Mouse (Mus musculus) E14TG2a.4 (cell line): ENCODE data around the gene Usp5.

Source experiments
- H3K27me3 ChIP-seq: 2 replicates; pipeline ENCODE4 v1.6.1; 2014; ENCODE audit warnings: low read length, control low read depth; ENCODE audit not compliant: insufficient read depth
- H3K36me3 ChIP-seq: 2 replicates; pipeline ENCODE4 v1.6.1; 2014; ENCODE audit warnings: low read length, control low read depth; ENCODE audit not compliant: insufficient read depth
- H3K4me1 ChIP-seq: replicated peaks from 2 replicates; pipeline ENCODE4 v1.6.1; 2014; ENCODE audit warnings: low read depth, low read length, control low read depth
- H3K4me3 ChIP-seq: replicated peaks from 2 replicates; pipeline ENCODE4 v1.5.1; 2014; ENCODE audit warnings: mild to moderate bottlenecking, low read length
- H3K9me3 ChIP-seq: 2 replicates; pipeline ENCODE4 v1.6.1; 2014; ENCODE audit warnings: low read length, control low read depth
- CTCF ChIP-seq: conservative IDR thresholded peaks from 2 replicates; pipeline ENCODE4 v1.5.1; 2014; ENCODE audit warnings: low read length
- NANOG ChIP-seq: IDR thresholded peaks from 2 replicates; pipeline ENCODE4 v1.6.1; 2014; ENCODE audit warnings: borderline replicate concordance, low read length, mixed read lengths
- POU5F1 ChIP-seq: IDR thresholded peaks from 2 replicates; pipeline ENCODE4 v1.6.1; 2014; ENCODE audit warnings: low read length, borderline replicate concordance

Usp5 gene

DNA sequence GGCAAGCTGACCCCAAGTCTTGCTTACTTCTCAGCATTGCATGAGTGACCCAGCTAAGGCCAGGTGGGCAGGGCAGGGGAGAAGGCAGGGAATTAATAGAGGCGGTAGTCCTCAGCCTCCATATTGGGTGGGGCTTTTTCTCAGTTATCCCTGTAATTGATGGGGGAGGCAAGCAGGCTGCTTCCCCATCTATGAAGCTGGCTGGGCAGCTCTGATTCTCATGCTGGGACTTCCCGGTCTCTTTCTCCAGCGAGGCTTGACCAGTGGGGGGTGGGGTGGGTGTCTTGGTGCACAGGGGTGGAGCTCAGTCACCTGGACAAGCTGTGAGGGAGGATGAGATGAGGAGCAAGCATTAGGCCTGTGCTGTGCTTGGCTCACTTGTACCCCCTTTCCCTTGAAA is 32.5 kb upstream of the Usp5 start:
- Histone ChIP-seq H3K36me3 (no peaks in the 10 kb centered on the region), H3K4me3 (0 out of 2 replicates have a peak overlapping the region, but pooled peaks have one; percentile 26), H3K27me3 (peaks cover 75% of the 10 kb centered on the region), H3K4me1 (peaks cover 74% of the 10 kb centered on the region), H3K9me3 (no peaks in the 10 kb centered on the region)
- TF ChIP-seq CTCF (no peak), NANOG (no peak), POU5F1 (no peak)

DNA sequence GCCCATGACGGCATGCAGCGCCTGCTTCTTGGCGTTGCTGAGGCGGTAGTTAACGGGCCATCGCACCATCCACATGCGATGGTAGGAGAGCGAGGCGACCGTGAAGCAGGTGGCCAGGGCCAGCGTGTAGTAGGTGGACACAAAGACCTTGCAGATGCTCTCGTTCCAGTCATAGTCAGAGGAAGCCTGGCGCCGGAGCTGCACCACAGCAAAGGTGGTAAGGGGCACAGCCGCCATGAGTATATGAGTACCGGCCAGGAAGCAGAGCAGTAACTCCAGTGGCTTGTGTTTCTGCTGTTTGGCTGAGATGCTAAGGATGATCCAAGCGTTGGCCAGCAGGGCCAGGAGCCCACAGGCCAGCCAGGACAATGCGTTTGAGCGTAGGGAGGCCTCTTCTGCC is 32.0 kb upstream of the Usp5 start:
- H3K4me3 ChIP-seq: peak overlapping the region; percentile 26; the same call in 1 of the 2 replicates
- TF ChIP-seq POU5F1 (no peak), NANOG (no peak), CTCF (no peak)
- peaks cover 79% of the 10 kb centered on the region for H3K4me1 ChIP-seq
- no peaks in the 10 kb centered on the region for H3K9me3 ChIP-seq
- H3K36me3 ChIP-seq: no peaks in the 10 kb centered on the region
- peaks cover 71% of the 10 kb centered on the region for H3K27me3 ChIP-seq

DNA sequence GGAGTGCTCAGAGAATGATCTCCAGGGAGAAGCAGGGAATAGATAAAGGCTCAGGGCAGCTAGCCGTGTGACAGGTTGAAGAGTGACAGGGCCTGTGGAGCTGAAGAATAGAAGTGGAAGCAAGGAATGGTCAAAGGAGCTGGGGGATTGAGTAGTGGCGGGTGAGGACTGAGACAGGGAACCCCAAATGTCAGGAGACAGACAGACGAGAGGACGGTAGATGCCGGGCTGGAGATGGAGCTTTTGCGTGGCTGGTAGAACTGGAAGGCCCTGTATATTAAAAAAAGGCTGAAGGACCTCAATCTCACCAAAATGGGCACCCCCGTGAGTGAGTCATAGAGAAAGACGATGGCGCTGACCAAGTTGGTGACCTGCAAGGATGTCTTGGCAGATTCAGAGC is 31.2 kb upstream of the Usp5 start:
- peaks cover 82% of the 10 kb centered on the region for H3K4me1 ChIP-seq
- TF ChIP-seq NANOG: no peak
- TF ChIP-seq POU5F1: no peak
- TF ChIP-seq CTCF: no peak
- H3K27me3 ChIP-seq: peaks cover 70% of the 10 kb centered on the region
- no peaks in the 10 kb centered on the region for H3K9me3 ChIP-seq
- H3K4me3 ChIP-seq: no peak overlapping the region
- H3K36me3 ChIP-seq: no peaks in the 10 kb centered on the region

DNA sequence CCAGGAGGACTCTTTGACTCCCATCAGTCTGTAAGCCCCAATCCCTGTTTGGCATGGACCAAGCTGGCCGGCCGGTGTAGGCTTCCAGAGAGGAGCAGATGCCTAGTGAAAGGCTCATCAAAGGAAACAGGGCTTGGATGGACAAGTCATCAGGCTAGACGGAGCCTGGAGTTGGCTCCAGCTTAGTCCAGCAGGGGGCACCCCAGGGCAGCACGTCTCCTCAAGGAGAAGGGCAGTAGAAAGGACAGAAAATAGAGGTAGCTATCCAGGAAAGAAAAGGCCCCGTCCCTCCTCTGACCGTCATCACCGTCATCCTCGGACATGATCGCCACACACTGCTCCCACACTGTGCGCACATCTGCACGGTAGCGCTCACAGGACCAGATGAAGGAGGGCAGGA is 30.4 kb upstream of the Usp5 start:
- Histone ChIP-seq H3K4me3 (peak overlapping the region; percentile 48; the same call in 1 of the 2 replicates), H3K36me3 (no peaks in the 10 kb centered on the region), H3K27me3 (peaks cover 67% of the 10 kb centered on the region), H3K9me3 (no peaks in the 10 kb centered on the region), H3K4me1 (peaks cover 87% of the 10 kb centered on the region)
- TF ChIP-seq CTCF (peak; percentile 72), NANOG (no peak)

DNA sequence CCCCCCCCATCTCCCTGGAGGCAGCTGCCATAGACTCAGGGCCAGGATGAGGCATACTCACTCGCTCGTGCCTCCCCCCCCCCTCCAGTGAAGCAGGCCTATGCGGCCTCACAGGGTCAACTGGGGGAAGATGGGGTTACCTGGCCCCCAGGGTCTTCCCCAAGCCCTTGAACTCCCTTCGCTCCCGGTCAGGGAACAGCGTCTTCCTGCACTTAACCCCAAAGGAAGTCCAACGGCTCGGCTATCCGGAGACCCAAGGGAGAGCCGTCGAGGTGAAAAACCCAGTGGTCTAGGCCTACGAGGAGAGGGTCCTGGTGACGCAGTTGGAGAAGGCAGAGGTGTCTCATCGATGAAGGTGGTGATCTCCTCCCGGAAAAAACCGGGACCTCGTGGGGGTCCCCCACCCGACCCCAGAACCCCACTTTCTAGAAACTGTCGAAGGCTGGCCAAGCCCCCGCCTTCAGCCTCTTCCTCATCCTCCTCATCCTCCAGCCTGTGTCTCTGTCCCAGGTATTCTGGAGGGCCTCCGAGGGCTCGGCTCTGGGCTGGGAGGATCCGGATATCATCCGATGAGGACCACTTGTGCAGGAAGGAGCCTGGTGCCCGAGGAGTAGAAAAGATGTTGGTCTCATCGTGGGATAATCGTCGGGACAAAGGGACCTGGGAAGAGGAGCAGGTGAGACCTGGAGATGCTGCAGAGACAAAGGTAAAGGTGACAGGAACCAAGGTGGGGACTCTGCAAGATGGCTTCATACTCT is 29.5 kb upstream of the Usp5 start:
- H3K9me3 ChIP-seq: no peaks in the 10 kb centered on the region
- no peaks in the 10 kb centered on the region for H3K36me3 ChIP-seq
- H3K27me3 ChIP-seq: peaks cover 65% of the 10 kb centered on the region
- no peak for TF ChIP-seq POU5F1
- no peak for TF ChIP-seq CTCF
- no peak for TF ChIP-seq NANOG
- H3K4me3 ChIP-seq: 0 out of 2 replicates have a peak overlapping the region, but pooled peaks have one; percentile 20
- H3K4me1 ChIP-seq: peaks cover 85% of the 10 kb centered on the region

DNA sequence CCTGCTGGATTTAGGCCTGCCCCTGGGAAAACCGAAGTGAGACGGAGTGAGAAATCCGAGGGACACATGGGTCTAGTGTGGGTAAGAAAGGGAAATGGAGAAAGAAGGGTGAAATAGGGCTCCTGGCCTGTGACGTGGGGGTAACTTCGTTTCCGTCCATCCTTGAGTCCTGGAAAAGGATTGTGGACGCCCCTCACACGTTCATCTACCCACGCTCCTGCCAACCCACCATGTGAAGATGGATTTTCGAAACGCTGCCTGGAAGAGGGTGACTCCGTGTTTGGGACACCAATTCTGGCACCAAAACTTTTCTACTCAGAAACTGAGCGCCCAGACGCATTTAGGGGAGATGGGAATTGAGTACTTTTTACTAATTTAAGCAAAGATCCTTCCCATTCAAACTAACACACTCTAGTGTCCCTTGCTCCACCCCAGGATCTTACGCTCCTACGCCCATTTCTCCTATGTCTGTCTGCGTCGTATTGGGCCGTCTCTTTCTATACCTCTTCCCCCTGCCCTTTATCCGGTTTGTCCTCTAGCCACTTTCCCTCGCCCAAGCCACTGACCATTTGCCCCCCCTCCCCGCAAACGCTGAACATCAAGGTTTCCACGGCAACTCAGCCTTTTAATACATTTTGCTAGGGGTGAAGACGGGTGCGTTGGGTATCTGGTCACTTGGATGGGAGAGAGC is 28.7 kb upstream of the Usp5 start:
- no peaks in the 10 kb centered on the region for H3K9me3 ChIP-seq
- peaks cover 61% of the 10 kb centered on the region for H3K27me3 ChIP-seq
- TF ChIP-seq NANOG (no peak), CTCF (no peak), POU5F1 (no peak)
- H3K36me3 ChIP-seq: no peaks in the 10 kb centered on the region
- H3K4me3 ChIP-seq: peak overlapping the region; percentile 82
- H3K4me1 ChIP-seq: peaks cover 81% of the 10 kb centered on the region

DNA sequence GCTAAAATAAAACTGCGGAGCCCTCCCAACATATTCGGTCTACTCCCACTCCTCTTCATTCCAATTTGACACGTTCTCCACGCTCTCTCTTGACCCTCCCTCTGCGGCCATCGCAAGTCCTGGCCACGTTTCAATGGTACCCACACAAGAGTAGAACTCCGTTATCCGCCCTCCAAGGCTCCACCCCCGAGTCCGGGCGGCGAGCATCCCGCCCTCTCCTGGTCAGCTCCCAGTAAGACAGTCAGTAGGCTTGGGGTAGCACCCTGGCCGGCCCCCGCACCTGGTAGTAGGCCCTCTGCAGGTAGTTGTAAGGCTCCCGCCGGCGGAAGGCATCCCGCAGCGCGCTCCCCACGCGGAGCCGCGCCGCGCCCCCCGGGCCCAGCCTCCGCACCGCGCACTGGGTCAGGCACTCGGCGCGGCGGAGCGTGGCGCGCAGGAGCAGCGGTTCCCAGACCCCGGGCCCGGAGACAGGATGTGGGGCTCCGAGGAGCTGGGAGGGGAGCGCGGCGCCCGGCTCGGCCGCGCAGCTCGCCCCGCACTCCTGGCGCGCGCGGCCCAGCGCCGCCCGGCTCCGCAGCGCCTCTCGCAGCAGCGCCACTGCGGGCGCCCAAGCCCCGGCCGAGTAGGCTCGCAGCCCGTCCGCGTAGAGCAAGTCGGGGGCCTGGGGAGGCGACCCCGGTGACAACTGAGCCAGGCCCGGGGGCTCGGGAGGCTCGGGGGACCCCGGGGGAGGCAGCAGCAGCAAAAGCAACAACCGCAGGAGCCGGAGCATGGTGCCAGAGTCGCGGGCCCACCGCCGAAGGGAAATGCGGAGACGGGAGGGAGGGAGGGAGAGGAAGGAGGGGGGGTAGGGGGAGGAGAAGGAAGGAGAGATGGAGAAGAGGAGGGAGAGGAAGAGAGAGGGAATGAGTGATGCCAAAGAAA is 27.9 kb upstream of the Usp5 start, which contains the start of gene P3h3:
Gene P3h3 (minus strand): TSS at position 837 of the 924 bp plus-strand sequence.
- Histone ChIP-seq H3K27me3 (peaks cover 56% of the 10 kb centered on the region), H3K9me3 (no peaks in the 10 kb centered on the region), H3K4me3 (peak within 1 kb of the TSS; percentile 82), H3K36me3 (no peaks in the 10 kb centered on the region), H3K4me1 (peaks cover 73% of the 10 kb centered on the region)
- TF ChIP-seq CTCF (peak; percentile 39), POU5F1 (no peak), NANOG (no peak)

DNA sequence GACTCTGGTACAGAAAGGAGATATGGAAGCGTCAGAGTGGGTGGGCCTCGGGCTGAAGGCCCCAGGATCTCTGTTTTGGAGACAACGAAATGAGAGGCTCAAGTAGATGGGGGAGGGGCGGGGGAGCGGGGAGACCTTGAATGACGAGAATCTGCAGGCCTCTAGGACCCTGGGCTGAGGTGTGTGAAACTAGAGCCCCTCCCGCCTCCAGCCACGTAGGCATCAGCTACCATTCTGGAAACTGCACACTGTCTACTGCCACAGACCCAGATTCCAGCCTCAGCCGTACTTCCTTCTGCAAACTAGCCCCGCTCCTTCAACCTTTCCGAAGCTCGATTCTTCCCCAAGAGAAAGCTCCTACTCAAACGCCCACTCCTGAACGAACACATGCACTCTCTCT is 27.0 kb upstream of the Usp5 start:
- Histone ChIP-seq H3K36me3 (no peaks in the 10 kb centered on the region), H3K9me3 (no peaks in the 10 kb centered on the region), H3K27me3 (peaks cover 52% of the 10 kb centered on the region), H3K4me3 (peak overlapping the region; percentile 82), H3K4me1 (peaks cover 72% of the 10 kb centered on the region)
- TF ChIP-seq NANOG: no peak
- no peak for TF ChIP-seq CTCF
- TF ChIP-seq POU5F1: no peak
